Mouse (Mus musculus) hematopoietic stem cell, adult 5-6 weeks (primary cell): ENCODE measurements around the gene Sepsecs. TPM values are rescaled to one million over a fixed set of nuclear protein-coding genes. Genes with fewer than 3 reads are reported as not detected.
A peak's percentile ranks its signal among the peaks of the same experiment; 100 is the strongest.

ENCODE experiments used
- ATAC-seq, 2 experiments: fragments of 125-278 bp in 1 of 2; replicated peaks in 1 of 2; 2 replicates each; pipeline ENCODE4 v1.8.0; 2016 to 2017; ENCODE audit warnings: inconsistent platforms in 2 of 2, mild to moderate bottlenecking in 2 of 2, moderate number of reproducible peaks in 2 of 2, low read depth in 1 of 2, moderate TSS enrichment in 1 of 2; ENCODE audit not compliant: low FRiP score in 2 of 2, poor library complexity in 2 of 2, severe bottlenecking in 2 of 2, insufficient read depth in 1 of 2, low TSS enrichment in 1 of 2
- total RNA-seq: library from RNA; stranded (forward); fragments of 172-1452, 232-1000 nt; gene quantifications from 2 replicates; pipeline ENCODE4 v1.2.3, GENCODE M21; 2017

Gene Sepsecs
- total RNA-seq, 1 experiment from 2014 or later = 13.5 TPM

- no peak; a peak in 1 of 4 replicates for ATAC-seq
These were observed 13.5 kb downstream of the Sepsecs start for GRCm38 (mm10) chr5:52655992-52656391.

GRCm38 (mm10) chr5:52654961-52655360, 14.5 kb downstream of the Sepsecs start:
- peak in 1 of 2 experiments; percentile 97; a peak in 2 of 4 replicates for ATAC-seq

GRCm38 (mm10) chr5:52652606-52653005, 16.9 kb downstream of the Sepsecs start:
- no peak for ATAC-seq

GRCm38 (mm10) chr5:52652086-52652485, 17.4 kb downstream of the Sepsecs start:
- no peak for ATAC-seq

GRCm38 (mm10) chr5:52643947-52644840, 25.3 kb downstream of the Sepsecs start:
- ATAC-seq = no peak

DNA sequence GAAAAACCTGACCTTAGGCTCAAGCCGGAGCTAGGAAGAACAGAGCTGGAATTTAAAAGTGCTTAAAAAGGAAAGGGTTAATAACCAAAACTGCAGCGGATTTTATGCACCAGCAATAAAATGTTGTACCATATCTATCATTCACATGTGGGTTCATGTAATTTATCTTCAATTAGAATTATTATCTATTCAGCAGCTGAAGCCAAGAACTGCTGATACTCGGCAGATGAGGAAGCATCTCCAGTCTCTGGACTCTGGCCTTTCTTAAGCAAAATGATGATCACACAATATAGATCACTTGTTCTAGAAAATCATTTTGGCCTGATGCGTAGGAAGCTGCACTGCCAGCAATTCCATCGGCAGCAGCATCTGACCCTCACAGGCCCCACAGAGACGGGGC, 27.8 kb downstream of the Sepsecs start:
- ATAC-seq = no peak

DNA sequence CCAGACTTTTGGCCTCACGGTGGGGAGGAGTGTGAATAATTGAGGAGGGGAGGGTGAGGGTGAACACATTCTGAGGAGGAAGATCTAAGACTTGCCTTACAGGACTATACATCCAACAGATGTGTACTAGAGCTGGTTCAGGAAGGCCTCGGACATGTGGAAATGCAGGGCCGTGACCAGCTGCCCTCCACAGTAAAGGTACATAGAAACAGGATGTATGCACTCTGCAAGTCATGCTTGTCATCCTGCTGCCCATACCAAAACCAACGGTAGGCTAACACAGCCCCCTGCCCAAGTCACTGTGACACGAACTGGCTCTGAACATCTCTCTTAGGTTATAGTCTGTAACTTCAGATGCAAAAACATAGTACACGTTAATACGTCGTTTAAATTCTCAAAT, 30.6 kb downstream of the Sepsecs start:
- no peak for ATAC-seq

- no peak for ATAC-seq
These were observed 31.5 kb downstream of the Sepsecs start for GRCm38 (mm10) chr5:52638006-52638405.

GRCm38 (mm10) chr5:52636923-52637322, 32.6 kb downstream of the Sepsecs start:
- ATAC-seq = no peak

- ATAC-seq = peak in 1 of 2 experiments; percentile 54; a peak in 1 of 4 replicates
These were observed 33.3 kb downstream of the Sepsecs start for GRCm38 (mm10) chr5:52636025-52636755.

GRCm38 (mm10) chr5:52634017-52634416, 35.5 kb downstream of the Sepsecs start:
- peak; percentile 81 for ATAC-seq

DNA sequence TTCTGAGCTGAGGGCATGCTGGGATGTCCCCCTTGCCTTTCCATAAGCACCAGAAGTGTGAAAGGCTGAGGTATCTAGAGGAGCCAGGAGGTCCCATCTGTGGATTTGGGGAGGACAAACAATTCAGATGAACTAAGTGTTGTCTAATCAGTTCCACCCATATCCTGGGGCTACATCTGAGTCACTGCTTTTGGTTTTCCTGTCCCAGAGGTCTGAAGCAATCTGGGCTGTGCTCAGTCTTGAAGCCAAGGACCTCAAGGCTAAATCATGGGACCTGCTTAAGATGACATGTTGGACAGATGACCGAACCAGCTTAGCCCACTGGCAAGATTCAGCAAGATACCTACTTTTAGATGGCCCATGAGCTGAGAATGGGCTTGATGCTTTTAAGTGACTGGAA, 39.0 kb downstream of the Sepsecs start:
- no peak for ATAC-seq

DNA sequence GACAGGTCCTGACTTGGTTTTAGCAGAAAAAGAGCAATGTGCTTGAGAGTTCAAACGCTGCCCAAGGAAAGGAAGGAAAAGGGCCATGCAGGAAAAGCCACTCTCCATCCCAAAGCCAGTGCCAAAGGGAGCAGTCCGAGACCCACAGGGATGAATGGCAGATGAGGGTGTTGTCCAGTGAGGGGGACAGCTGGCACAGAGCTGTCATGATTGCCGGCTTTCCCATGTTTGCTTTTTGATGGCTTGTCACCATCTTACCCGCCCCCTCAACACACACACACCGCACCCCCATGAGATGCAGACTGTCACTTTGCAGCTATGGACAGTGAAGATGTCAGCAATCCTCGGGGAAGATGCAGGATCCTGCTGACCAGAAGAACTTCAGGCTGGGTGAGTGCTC, 40.3 kb downstream of the Sepsecs start:
- ATAC-seq = no peak

DNA sequence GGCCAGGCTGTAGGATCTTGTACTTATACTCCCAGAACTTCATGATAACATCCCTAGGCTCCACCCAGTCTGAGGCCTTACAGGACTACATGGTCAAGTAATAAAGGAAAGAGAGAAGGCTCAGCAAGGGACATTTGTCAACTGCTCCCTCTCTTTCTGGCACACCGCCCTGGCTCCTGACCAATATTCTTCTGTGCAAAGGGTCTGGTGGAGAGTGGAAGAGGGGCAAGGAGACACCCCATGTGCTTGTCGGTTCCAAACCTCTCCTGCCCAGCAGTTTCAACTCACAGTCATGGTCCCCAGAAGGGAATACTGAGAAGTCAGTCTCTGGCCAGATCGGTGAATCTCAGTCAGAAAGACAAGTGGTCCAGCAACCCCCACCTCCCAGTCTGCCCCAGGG, 40.7 kb downstream of the Sepsecs start:
- no peak for ATAC-seq

GRCm38 (mm10) chr5:52627713-52628112, 41.8 kb downstream of the Sepsecs start:
- no peak for ATAC-seq

- no peak for ATAC-seq
These were observed 43.4 kb downstream of the Sepsecs start for GRCm38 (mm10) chr5:52626092-52626491.

GRCm38 (mm10) chr5:52624956-52625355, 44.6 kb downstream of the Sepsecs start:
- 0 out of 4 replicates have a peak, but pooled peaks of 1 of the 2 experiments have one; percentile 20 for ATAC-seq

- no peak for ATAC-seq
These were observed 46.4 kb downstream of the Sepsecs start for GRCm38 (mm10) chr5:52623099-52623498.
